Mouse (Mus musculus): Measurements from ENCODE around the gene Shisal1.

Shisal1 gene

GRCm38 (mm10) chr15:84425733-84426132 lies 21.2 kb downstream of the Shisal1 start:
- no peak for DNase-seq (ENCODE audit: low spot score)

GRCm38 (mm10) chr15:84423781-84424180 lies 23.1 kb downstream of the Shisal1 start:
- DNase-seq (ENCODE audit: low spot score): no peak

- no peak for DNase-seq (ENCODE audit: low spot score)
Observed at GRCm38 (mm10) chr15:84418266-84418610, 28.7 kb downstream of the Shisal1 start.

- no peak for DNase-seq (ENCODE audit: low spot score)
Observed at GRCm38 (mm10) chr15:84417592-84418265, 29.2 kb downstream of the Shisal1 start.

GRCm38 (mm10) chr15:84417017-84417416 lies 29.9 kb downstream of the Shisal1 start:
- no peak for DNase-seq (ENCODE audit: low spot score)

GRCm38 (mm10) chr15:84414040-84414848 lies 32.7 kb downstream of the Shisal1 start:
- no peak for DNase-seq (ENCODE audit: low spot score)

- DNase-seq (ENCODE audit: low spot score): peak; percentile 53
Observed at GRCm38 (mm10) chr15:84412409-84412808, 34.5 kb downstream of the Shisal1 start.

- no peak for DNase-seq (ENCODE audit: low spot score)
Observed at GRCm38 (mm10) chr15:84410052-84410451, 36.8 kb downstream of the Shisal1 start.

- no peak for DNase-seq (ENCODE audit: low spot score)
Observed at GRCm38 (mm10) chr15:84408576-84408975, 38.3 kb downstream of the Shisal1 start.

GRCm38 (mm10) chr15:84405759-84406158 lies 41.1 kb downstream of the Shisal1 start:
- DNase-seq (ENCODE audit: low spot score): no peak

- no peak for DNase-seq (ENCODE audit: low spot score)
Observed at GRCm38 (mm10) chr15:84403454-84404113, 43.3 kb downstream of the Shisal1 start.

GRCm38 (mm10) chr15:84398617-84399016 lies 48.3 kb downstream of the Shisal1 start:
- no peak for DNase-seq (ENCODE audit: low spot score)

GRCm38 (mm10) chr15:84397663-84398169 lies 49.2 kb downstream of the Shisal1 start:
- DNase-seq (ENCODE audit: low spot score): no peak

GRCm38 (mm10) chr15:84395341-84396067 lies 51.4 kb downstream of the Shisal1 start:
- DNase-seq (ENCODE audit: low spot score): no peak

- DNase-seq (ENCODE audit: low spot score): no peak
Observed at GRCm38 (mm10) chr15:84393341-84393740, 53.6 kb downstream of the Shisal1 start.

- DNase-seq (ENCODE audit: low spot score): no peak
Observed at GRCm38 (mm10) chr15:84392840-84393239, 54.1 kb downstream of the Shisal1 start.

GRCm38 (mm10) chr15:84392131-84392530 lies 54.8 kb downstream of the Shisal1 start:
- no peak for DNase-seq (ENCODE audit: low spot score)

GRCm38 (mm10) chr15:84388698-84389131 lies 58.2 kb downstream of the Shisal1 start:
- DNase-seq (ENCODE audit: low spot score): no peak

GRCm38 (mm10) chr15:84385995-84386565 lies 60.8 kb downstream of the Shisal1 start:
- DNase-seq (ENCODE audit: low spot score): no peak

GRCm38 (mm10) chr15:84384066-84384465 lies 62.8 kb downstream of the Shisal1 start:
- DNase-seq (ENCODE audit: low spot score): no peak

GRCm38 (mm10) chr15:84380181-84380580 lies 66.7 kb downstream of the Shisal1 start:
- no peak for DNase-seq (ENCODE audit: low spot score)

GRCm38 (mm10) chr15:84378734-84379133 lies 68.2 kb downstream of the Shisal1 start:
- no peak for DNase-seq (ENCODE audit: low spot score)

Data from ovary, postnatal 36 days (tissue).